Mouse (Mus musculus) liver, postnatal 0 days (tissue): ENCODE data around the gene Sh2d4b. TPM values are rescaled to one million over a fixed set of nuclear protein-coding genes. Genes with fewer than 3 reads are reported as not detected.

Experiments used
- ATAC-seq: fragments of 200-750 bp; cut with Nextera tagmentation; 2 replicates; pipeline ENCODE4 v1.8.0; 2017; ENCODE audit warnings: mild to moderate bottlenecking, moderate library complexity
- DNase-seq: peaks from one replicate; pipeline ENCODE4 v3.0.0-alpha.2; 2016
- H3K27ac ChIP-seq: fragments of 300-500 bp; sonication (generic); 2 replicates; pipeline ENCODE4 v1.5.1; 2014; ENCODE audit warnings: antibody characterized with exemption, moderate library complexity, mild to moderate bottlenecking, low read depth
- H3K27me3 ChIP-seq: fragments of 300-500 bp; sonication (generic); 2 replicates; pipeline ENCODE4 v1.6.1; 2014; ENCODE audit warnings: low read length, control low read depth, mixed read lengths; ENCODE audit not compliant: insufficient read depth
- H3K36me3 ChIP-seq: fragments of 300-500 bp; sonication (generic); replicated peaks from 2 replicates; pipeline ENCODE4 v1.6.1; 2014; ENCODE audit warnings: mild to moderate bottlenecking, control low read depth, low read length, moderate library complexity, mixed read lengths; ENCODE audit not compliant: insufficient read depth
- H3K4me1 ChIP-seq: fragments of 300-500 bp; sonication (generic); 2 replicates; pipeline ENCODE4 v1.6.1; 2014; ENCODE audit warnings: antibody characterized with exemption, mild to moderate bottlenecking, control low read depth; ENCODE audit not compliant: insufficient read depth
- H3K4me2 ChIP-seq: fragments of 300-500 bp; sonication (generic); 2 replicates; pipeline ENCODE4 v1.6.1; 2014; ENCODE audit warnings: low read depth, mild to moderate bottlenecking, low read length, moderate library complexity, mixed read lengths
- H3K4me3 ChIP-seq: fragments of 300-500 bp; sonication (generic); 2 replicates; pipeline ENCODE4 v1.5.1; 2014; ENCODE audit warnings: low read depth, low read length
- H3K9ac ChIP-seq: fragments of 300-500 bp; sonication (generic); replicated peaks from 2 replicates; pipeline ENCODE4 v1.6.1; 2014; ENCODE audit warnings: mild to moderate bottlenecking, moderate library complexity
- H3K9me3 ChIP-seq: fragments of 300-500 bp; sonication (generic); 2 replicates; pipeline ENCODE4 v1.6.1; 2016; ENCODE audit warnings: mild to moderate bottlenecking, control low read depth, low read length, mixed read lengths
- CTCF ChIP-seq: sonication (generic); IDR thresholded peaks from 2 replicates; pipeline ENCODE4 v1.5.1; 2016; ENCODE audit warnings: antibody characterized with exemption, low read depth
- EP300 ChIP-seq: IDR thresholded peaks from 2 replicates; pipeline ENCODE4 v1.6.1; 2016; ENCODE audit warnings: antibody characterized with exemption, low read depth, mild to moderate bottlenecking
- WGBS: fragments of 180-500 bp; shearing (Covaris S2); extraction: QIAGEN DNeasy Blood & Tissue Kit; methylation state at CpG from one replicate; pipeline ENCODE4 v1.1.7; 2014; ENCODE audit not compliant: insufficient replicate concordance; 5-methylcytosine and 5-hydroxymethylcytosine counted together
- polyA plus RNA-seq: library from polyadenylated mRNA; unstranded; fragments of >200 nt; fragmentation: Nextera tagmentation; extraction: Ambion mirVana; gene quantifications from 2 replicates; pipeline ENCODE4 v1.2.1, GENCODE M21; 2015

The Sh2d4b gene
- polyA plus RNA-seq, 1 experiment from 2014 or later = 0.13 TPM

GRCm38 (mm10) chr14:40892326-40892825 lies 690 bp downstream of the Sh2d4b start:
- H3K36me3 ChIP-seq = no peaks in the 10 kb centered on the region
- no peak overlapping the region for H3K27ac ChIP-seq
- 86% methylated on average over 7 of the region's 7 CpGs for WGBS
- no peaks in the 10 kb centered on the region for H3K27me3 ChIP-seq
- H3K4me2 ChIP-seq = no peak overlapping the region
- H3K4me1 ChIP-seq = 0 out of 2 replicates have a peak, but pooled peaks cover 3% of the 10 kb centered on the region
- no peaks in the 10 kb centered on the region for H3K9me3 ChIP-seq
- no peak for TF ChIP-seq EP300
- no peak for TF ChIP-seq CTCF
- no peak overlapping the region for H3K9ac ChIP-seq
- ATAC-seq = no peak
- DNase-seq = no peak
- H3K4me3 ChIP-seq = no peak overlapping the region

- no peak for TF ChIP-seq EP300
- no peak for TF ChIP-seq CTCF
- Histone ChIP-seq H3K4me2 (no peak overlapping the region), H3K9ac (no peak overlapping the region), H3K4me3 (no peak overlapping the region), H3K4me1 (0 out of 2 replicates have a peak, but pooled peaks cover under 1% of the 10 kb centered on the region), H3K27me3 (no peaks in the 10 kb centered on the region), H3K27ac (no peak overlapping the region), H3K36me3 (no peaks in the 10 kb centered on the region), H3K9me3 (no peaks in the 10 kb centered on the region)
- WGBS = 81% methylated on average over 4 of the region's 4 CpGs
- no peak for DNase-seq
- ATAC-seq = no peak
Measured at GRCm38 (mm10) chr14:40891506-40891905, 1.6 kb downstream of the Sh2d4b start.

- Histone ChIP-seq H3K27me3 (no peaks in the 10 kb centered on the region), H3K36me3 (no peaks in the 10 kb centered on the region), H3K27ac (no peak overlapping the region), H3K9me3 (no peaks in the 10 kb centered on the region), H3K4me3 (no peak overlapping the region), H3K4me2 (no peak overlapping the region), H3K4me1 (no peaks in the 10 kb centered on the region), H3K9ac (no peak overlapping the region)
- no peak for ATAC-seq
- 62% methylated on average over 4 of the region's 4 CpGs for WGBS
- TF ChIP-seq CTCF = no peak
- TF ChIP-seq EP300 = no peak
- DNase-seq = no peak
Measured at GRCm38 (mm10) chr14:40889704-40890103, 3.4 kb downstream of the Sh2d4b start.

- Histone ChIP-seq H3K4me2 (no peak overlapping the region), H3K27ac (no peak overlapping the region), H3K9ac (no peak overlapping the region), H3K4me1 (no peaks in the 10 kb centered on the region), H3K27me3 (no peaks in the 10 kb centered on the region), H3K36me3 (no peaks in the 10 kb centered on the region), H3K9me3 (no peaks in the 10 kb centered on the region), H3K4me3 (no peak overlapping the region)
- ATAC-seq = no peak
- DNase-seq = no peak
- 73% methylated on average over 2 of the region's 2 CpGs for WGBS
- no peak for TF ChIP-seq CTCF
- TF ChIP-seq EP300 = no peak
Measured at GRCm38 (mm10) chr14:40889181-40889580, 3.9 kb downstream of the Sh2d4b start.

GRCm38 (mm10) chr14:40886428-40887202 lies 6.5 kb downstream of the Sh2d4b start:
- no peaks in the 10 kb centered on the region for H3K9me3 ChIP-seq
- ATAC-seq (no peak), DNase-seq (no peak)
- no peaks in the 10 kb centered on the region for H3K36me3 ChIP-seq
- H3K4me1 ChIP-seq = no peaks in the 10 kb centered on the region
- H3K4me3 ChIP-seq = no peak overlapping the region
- no peak overlapping the region for H3K27ac ChIP-seq
- no peak overlapping the region for H3K4me2 ChIP-seq
- no peaks in the 10 kb centered on the region for H3K27me3 ChIP-seq
- no peak for TF ChIP-seq EP300
- TF ChIP-seq CTCF = peak; percentile 55
- H3K9ac ChIP-seq = no peak overlapping the region
- 72% methylated on average over 6 of the region's 6 CpGs for WGBS

- WGBS = 11% methylated on average over 1 of the region's 1 CpGs
- no peaks in the 10 kb centered on the region for H3K9me3 ChIP-seq
- DNase-seq (no peak), ATAC-seq (no peak)
- H3K4me3 ChIP-seq = no peak overlapping the region
- H3K36me3 ChIP-seq = no peaks in the 10 kb centered on the region
- TF ChIP-seq EP300 (no peak), CTCF (no peak)
- H3K4me2 ChIP-seq = no peak overlapping the region
- no peaks in the 10 kb centered on the region for H3K4me1 ChIP-seq
- H3K27ac ChIP-seq = no peak overlapping the region
- no peaks in the 10 kb centered on the region for H3K27me3 ChIP-seq
- H3K9ac ChIP-seq = no peak overlapping the region
Measured at GRCm38 (mm10) chr14:40885752-40886151, 7.3 kb downstream of the Sh2d4b start.
